Mouse (Mus musculus): Measurements from ENCODE around the gene Mtap.

Gene Mtap

DNA sequence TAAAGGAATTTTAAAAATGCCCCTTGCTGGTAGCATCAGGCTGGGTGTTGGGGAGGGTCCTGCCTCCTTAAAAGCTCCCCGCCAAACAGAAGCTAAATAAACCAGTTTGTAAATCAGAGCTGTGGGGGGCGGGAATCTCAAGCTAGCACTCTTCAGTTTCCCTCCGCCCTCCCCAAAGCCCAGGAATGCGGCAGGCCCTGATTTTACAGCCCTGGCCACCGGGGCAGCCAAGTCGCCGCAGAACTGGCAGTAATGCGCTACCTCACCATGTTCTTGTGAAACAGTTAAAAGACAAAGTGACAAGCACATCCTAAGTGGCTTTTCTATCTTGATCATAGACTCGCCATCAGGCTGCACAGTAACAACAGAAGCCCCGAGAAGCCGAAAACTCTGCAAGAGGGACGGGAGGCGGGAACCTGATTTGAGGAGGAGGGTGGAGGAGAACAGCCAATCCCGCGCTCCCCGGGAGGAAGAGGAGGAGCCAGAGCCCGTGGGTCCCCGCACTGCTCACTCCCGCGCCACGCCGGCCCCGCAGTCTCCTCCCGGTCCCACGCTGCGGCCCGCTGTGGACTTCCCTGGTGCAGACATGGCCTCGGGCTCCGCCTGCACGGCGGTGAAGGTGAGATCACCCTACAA, at the start of gene Mtap:
Gene Mtap, plus strand, starts transcription at position 217 of the 636 bp plus-strand sequence.
- DNase-seq, result no peak

DNA sequence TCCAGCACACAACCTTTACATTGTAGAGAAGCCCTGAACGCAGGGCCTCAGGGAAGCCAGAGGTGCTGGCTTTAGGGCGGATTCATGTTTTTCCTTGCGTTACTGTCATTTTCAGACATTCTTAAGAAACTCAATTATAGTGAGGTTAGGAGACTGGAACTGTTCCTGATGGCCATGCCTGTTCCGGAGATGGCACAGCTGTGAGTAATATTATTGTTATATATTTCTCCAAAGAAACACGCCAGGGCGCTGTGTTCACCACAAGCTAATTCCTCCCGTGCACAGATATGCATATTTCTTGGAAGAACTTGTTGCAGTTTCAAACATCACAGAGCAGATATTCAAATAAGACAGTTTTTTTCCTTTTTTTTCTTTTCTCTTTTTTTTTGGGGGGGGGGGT, 47.8 kb upstream of the Mtap start:
- DNase-seq, result no peak

DNA sequence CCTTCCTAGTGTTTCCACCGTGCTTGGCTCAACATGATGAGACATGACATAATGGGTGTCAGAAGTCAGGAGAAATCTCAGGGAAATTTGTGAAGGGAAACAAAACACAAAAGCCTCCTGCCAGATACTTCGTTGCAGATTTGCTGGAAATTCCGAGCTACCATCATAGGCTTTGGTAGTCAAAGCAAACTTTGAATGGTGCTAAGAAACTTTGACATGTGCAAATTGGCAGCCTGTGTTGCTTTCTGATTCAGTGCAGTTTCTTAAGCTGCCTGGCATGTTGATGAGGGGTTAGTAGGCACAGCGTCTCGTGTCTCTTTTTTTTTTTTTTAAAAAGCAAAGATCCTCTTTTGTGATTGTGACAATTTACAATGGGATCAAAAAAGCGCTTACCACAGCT, 46.7 kb upstream of the Mtap start:
- DNase-seq, result no peak

DNA sequence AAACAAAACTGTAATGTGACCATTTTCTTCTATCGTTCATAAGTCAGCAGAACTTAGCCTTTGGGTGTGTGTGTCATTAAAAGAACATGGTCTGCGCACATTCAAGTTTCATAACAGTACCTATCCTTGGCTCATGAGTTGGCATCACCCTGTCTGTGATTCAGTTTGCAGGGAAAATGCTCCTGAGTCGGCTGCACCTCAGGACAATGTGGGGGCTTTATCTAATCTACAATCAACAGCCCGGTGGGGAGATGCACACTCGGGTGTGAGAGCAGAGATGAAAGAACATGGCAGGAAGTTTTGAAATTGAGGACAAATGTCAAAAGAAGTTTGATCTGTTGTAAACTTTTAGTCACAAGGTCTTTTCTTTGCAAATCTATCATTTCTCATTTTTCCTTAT, 44.8 kb upstream of the Mtap start:
- DNase-seq, result no peak

DNA sequence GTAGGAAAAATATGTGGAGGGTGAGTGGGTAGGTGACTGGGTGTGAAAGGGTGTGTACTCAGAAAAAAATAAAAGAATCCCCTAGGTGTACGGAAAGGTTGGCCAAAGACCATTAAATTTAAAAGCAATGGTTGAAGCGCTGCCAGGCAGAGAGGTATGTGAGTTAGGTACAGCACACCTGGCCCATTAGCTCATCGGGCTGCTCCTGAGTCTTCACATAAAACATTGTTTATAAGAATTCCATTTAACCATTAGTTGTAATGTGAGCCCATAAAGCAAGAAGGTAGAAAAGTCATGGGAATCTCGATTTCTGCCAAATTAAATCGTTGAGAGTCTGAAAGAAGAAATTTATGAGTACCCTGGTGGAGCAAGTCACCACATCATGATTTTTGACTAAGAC, 42.1 kb upstream of the Mtap start:
- DNase-seq, result no peak

DNA sequence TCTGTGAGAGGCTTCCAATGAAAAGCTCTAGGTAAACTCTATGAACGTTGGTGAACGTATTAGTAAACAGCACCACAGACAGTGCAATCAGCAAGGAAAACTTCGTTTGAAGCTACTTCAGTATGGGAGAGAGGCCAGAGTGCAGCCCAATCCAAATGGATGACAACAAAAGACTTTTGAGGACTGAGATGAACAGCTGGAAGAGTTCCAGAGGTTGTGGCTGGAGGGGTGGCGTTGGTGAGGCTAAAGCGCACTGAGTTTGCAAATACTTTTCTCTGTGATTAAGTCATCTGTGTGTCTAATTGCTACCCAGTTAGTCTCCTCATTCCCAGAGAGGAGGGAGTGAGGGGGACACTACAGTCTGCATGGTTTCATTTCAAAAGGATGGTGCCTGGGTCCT, 38.7 kb upstream of the Mtap start:
- no peak for DNase-seq

DNA sequence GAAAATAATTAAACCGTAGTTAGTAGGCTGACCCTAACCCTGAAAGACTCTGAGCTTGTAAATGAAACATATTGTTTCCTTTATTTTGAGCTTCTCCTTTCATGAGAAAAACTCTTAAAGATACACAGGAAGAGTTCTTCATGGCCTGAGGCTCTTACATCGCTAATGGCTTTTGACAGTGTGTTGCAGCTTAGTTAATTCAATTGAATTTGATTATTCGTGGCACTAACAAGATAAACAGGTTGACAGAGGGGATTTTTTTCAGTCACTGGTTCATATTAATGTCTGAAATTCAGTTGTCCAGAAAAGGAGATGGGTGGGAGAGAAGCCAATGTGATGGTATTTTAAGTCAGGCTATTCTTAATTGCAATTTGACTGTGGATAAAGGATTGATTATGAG, 35.6 kb upstream of the Mtap start:
- DNase-seq, result no peak

DNA sequence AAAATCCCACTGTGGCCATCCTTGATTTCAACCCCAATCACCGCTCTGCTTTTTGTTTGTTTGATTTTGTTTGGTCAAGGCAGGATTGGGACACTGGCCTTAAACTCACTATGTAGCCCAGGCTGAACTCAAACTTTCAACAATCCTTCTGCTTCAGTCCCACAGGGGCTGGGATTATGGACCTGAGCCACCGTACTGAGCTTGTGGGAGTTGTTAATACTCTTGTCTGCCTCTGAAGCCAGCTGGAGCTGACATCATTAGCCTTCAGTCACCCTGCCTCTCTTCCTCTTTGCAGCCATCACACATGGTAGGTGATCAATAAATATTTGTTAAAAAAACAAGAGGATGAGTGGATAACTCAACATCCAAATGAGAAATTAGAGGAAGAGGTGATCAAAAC, 34.6 kb upstream of the Mtap start:
- DNase-seq, result no peak

DNA sequence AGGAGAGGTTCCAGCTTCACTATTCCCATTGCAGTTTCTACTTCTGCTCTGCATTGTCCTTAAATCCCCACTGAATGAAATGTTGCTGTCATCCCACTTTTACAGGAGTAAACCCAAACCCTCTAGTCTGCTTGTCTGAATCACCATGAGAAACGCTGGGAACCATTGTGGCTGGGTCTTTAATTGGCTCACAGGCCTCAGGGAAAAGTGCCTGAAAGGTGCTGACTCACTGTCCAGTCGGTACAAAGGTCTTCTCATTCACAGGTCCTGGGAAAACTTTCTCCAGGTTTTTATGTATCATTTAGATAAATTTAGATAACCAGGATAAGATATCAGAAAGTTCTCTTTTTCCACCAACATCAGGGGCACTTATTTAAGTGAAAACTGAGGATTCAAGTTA, 31.4 kb upstream of the Mtap start:
- no peak for DNase-seq

DNA sequence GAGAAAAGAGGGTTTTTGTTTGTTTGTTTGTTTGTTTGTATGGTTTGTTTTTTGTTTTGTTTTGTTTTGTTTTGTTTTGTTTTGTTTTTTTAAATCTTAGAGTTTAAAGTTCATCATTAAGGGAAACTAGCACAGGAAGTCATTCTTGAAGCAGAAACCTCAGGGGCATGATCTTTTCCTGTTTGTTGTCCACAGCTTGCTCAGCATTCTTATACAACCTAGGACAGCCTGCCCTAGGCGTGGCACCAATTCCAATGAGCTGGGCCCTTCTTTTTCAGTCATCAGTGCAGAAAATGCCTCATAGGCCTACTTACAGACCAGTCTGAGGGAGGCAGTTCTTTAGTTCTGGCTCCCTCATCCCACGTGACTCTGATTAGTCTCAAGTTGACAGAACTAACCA, 30.4 kb upstream of the Mtap start:
- DNase-seq, result no peak

DNA sequence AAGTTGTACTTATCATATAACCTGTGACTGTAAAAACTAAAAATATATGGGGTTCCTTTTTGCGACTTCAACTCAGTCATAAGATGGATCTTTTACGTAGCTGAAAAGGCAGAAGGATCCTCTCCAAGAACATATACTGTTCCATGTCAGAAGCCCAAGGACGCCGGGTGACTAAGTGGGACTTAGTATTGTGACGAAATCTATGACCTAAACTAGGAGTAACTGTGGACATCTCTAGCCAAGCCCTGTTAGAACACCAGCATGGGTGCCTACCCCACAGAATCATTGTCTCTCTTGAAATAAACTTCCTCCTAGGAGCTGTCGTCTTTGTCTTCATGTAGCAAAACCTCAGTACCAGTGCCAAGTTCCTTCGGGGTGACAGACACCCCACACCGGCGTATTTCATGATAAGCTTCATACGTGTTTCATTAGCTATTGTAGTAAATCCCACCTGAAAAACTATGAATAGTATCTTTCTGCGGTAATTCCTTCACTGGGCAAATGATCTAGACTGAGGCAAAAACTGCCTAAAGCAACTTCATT, 24.7 kb upstream of the Mtap start:
- DNase-seq, result no peak

DNA sequence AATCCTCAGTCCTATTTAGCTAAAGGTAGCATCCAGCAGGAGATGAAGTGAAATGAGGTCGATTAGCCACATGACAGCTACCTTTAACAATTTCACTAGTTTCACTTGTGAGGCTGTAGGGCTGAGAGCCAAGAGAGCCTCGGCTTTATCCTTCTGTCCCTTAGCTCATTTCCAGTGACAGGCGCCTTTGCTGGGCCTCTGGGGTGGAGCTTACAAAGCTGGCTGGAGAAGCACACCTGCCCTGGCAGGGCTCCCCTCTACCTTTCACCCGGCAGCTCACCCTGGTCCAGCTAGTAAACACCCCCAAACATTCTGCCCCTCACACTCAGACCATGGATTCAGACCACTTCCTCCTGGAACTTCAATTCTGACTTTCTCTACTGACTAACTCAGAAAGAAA, 24.1 kb upstream of the Mtap start:
- no peak for DNase-seq

DNA sequence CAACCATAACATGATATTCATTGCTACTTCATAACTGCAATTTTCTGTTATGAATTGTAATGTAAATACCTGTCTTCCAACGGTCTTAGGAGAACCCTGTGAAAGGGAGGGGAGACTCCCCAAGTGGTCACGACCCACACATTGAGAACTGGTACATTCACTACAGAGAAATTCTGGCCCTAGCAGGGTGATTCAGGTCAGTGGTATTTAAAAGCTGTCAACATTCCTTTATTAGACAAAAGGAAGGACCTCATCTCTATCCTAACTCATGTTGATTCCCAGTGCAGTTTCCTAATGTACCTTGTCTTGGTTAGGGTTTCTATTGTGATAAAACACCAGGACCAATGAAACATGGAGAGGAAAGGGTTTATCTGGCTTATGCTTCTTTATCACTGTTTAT, 20.9 kb upstream of the Mtap start:
- no peak for DNase-seq

DNA sequence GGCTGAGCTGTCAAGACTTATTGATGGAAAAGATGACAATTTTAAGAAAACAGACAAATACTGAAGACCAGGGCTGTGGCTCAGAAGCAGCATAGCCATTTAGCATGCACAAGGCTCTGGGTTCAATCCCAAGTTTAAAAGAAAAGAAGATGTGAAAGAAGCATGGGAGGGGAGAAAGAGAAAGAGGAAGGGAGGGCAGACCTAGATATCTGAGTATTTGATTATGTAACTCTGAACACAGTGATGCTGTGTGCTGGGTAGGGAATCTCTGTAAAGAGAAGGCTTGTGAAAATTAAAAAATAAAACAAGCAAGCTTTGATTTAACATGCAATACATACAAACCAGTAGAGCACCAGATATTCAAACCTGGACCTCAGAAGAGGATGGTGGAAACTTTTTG, 17.0 kb upstream of the Mtap start:
- DNase-seq, result no peak

DNA sequence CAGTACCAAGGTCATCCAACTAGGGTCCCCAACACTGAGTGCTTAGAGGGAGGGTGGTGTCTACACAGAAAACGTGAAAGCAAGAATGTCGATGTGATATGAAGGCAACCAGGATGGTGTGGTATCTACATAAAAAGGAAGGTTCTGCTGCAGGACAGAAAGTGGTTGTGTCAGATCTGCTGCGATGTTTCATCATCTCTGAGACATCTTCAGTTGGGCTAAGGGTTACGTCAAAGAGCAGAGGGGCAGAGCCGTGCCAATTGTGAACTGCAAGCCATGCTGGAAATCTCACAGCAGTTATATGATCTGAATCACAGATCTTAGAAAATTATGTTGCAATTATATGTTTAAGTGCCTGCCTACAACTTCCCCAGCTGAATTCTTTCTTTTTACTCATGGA, 16.6 kb upstream of the Mtap start:
- DNase-seq, result no peak

DNA sequence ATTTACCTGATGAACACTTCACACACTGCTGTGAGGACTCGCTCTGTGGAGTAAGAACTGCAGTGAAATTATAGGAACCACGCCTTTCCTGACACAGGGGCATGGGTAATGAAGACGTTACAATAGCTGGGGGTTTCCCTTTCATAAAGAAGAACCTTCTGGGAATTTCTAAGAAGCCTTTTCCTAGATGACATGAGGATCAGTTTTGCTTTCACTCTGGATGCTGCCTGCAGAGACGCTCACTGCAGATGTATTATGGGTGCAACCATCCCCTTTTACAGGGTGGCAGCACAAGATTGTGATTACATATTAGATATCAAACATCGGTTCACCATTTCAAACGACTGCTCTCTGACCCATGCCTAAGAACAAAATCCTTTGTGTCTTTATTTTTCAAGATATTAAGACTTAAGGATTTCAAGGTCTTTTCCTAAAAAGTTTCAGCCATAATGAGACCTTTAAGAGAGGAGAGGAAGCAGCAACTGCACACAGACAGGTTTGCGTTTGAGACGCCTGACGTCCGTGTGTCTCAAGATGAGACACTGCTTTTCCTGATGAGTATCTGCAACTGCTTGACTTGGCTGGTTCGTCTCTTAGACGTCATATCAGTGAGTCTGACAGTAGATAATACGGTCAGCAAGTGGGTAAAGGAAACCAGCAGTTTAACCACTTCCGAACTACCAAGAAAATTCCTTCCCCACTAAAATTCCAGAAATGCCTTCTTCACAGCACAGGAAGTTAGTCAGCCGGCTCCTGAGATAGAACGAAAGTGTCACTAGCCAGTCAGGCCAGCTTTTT, 13.3 kb upstream of the Mtap start:
- no peak for DNase-seq

DNA sequence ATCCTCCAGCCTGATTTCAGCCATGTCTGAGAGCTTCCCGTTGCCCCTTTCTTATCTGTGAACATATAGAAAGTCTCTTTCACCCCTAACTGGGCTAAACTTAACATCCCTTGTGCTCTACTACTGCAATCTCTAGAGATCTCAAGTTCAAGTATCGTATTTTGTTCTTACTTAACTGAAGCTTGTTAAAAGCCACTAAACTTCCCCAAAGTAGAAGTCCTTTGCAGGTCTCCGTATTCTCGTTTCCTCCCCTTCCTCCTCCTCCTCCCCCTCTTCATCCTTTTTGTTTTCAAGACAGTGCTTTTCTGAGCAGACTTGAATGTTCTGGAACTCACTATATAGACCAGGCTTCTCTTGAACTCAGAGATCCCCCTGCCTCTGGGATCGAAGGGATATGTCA, 9.2 kb upstream of the Mtap start:
- DNase-seq, result no peak

DNA sequence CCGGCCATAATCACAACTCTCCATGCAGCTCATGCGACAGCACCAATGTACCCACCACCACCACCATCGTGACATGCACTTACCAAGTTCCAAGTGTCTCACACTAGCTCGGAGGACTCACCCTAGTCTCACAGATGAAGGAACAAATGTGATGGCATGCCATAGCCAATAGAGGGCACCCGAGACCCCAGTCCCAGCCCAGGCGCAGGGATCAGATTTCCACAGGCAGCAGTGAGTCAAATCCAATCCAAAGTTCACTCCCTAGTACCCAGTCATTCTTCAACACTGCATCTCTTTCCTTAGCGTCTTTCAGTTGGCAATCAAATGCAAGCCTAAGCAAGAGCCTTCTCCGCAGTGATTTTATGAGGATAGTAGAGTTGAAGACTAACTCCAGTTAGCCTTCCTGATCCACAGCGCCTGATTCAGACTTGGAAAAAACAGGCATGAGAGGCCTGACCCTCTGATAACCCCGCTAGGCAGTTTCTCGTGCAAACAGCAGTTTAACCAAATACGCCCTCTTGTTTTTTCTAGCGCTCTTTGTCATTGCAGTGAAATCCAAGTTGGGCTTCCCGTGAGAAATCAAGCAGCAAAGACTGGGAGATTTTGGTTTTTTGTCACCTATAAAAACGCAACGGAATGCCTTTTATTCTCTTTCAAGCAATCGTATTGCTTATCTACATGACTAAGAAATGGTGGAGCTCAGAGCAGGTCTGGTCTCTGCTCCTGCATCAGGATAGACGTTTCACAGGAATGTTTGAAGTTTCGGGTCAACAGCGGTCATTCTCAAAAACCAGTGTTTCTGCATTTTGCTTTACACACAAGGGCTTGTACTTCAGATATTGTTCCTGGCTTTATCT, 8.6 kb upstream of the Mtap start:
- peak in 1 of 2 experiments; percentile 22 for DNase-seq

DNA sequence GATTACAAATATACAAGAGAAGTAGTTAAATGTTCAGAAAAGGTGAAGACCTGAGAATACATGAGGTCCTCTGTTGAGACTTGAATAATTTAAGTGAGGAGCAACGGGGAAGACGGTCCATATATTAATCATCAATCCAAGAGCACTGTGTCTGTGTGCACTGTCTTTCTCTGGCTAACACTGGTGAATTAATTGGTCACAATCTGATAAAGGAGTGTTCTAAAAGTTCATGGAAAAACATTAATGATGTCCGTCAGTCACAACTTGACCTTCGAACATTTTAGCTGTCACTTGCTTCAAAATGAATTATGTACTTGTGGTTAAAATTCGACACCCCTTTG, 8.0 kb upstream of the Mtap start:
- no peak for DNase-seq

DNA sequence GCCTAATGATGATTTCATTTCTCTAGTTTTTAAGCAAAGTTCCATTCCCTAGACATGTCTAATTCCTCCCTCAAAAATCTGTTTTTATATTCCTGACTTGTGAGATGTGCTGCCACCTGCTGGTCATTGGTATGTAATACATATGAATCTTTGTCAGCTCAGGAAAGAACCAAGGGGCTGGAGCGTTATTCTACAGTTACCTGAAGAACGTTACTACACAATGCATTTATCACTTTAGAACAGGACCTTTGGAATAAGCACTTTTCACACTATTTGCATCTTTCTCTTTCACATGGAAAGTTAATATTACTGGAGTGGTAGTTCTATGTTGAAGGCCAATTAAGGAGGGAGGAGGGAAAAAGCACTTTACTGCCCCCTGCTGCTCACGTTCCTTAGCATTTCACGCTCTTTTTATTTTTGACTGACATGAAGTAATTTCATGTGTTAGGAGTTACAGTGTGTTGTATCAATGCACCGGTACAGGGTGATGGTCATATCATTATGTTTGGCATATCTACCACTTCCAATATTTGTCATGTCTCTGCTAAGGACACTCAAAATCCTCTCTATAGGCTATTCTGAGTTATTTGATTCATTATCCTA, 7.5 kb upstream of the Mtap start:
- DNase-seq, result peak in 1 of 2 experiments; percentile 70

DNA sequence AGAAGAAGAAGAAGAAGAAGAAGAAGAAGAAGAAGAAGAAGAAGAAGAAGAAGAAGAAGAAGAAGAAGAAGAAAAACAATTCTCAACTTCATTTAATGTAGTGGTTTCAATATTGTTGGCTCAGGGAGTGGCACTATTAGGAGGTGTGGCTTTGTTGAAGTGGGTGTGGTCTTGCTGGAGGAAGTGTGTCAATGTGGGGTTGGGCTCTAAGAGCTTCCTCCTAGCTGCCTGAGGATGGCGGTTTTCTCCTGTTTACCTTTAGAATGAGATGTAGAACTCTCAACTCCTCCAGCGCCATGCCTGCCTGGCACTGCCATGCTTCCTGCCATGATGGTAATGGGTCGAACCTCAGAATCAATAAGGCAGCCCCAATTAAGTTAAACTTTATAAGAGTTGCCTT, 5.1 kb upstream of the Mtap start:
- no peak for DNase-seq

DNA sequence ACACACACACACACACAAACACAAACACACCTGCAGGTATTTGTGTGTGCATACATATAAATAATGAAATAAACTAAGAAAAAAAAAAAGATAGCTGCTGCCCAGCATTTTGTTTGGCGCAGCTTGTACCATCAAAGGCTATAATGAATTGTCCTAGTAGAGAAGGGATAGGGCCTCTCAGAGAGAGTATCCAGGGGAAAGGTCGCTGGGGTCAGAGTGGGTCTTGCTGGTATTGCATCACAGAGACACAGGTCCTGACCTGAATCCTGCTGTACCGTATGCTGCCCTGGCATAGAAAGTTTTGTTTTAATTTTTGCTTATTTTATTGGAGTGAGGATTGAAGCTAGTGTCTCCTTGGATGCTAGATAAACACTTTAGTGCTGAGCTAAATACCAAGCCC, 566 bp upstream of the Mtap start:
- no peak for DNase-seq

Data from spleen, adult 18-20 months (tissue).